ENCODE assay signal across 8 mouse cellular contexts in genomic region chr7:99467916-99468282, GRCm38 (mm10). TPM values are rescaled to one million over a fixed set of nuclear protein-coding genes. Genes with fewer than 3 reads are reported as not detected.
A peak's percentile ranks its signal among the peaks of the same experiment; 100 is the strongest.
DNase-seq lines count a peak whose midpoint lies in the region; ATAC-seq and TF ChIP-seq lines count a peak whose summit lies in the region.
"Had no signal": no experiment of that assay in that cellular context is flagged by ENCODE, and none has a peak within 500 bp of the region (broad histone marks: within the 10 kb centered on the region; RNA-seq: fewer than 3 reads in every experiment).

No protein-coding gene starts in this region.

- H3K4me2 ChIP-seq in embryonic facial prominence, embryonic 11.5 days (ENCODE audit: low read depth, low read length), result peak overlapping the region; percentile 87

- peak overlapping the region; percentile 46 for H3K4me3 ChIP-seq in thymus, adult 2 months (ENCODE audit: control insufficient read depth, insufficient read depth, low read length)
- H3K4me3 ChIP-seq in embryonic facial prominence, embryonic 11.5 days (ENCODE audit: low read depth, low read length), result peak overlapping the region; percentile 50
- H3K4me3 ChIP-seq in limb, embryonic 10.5 days, result peak overlapping the region; percentile 60
- H3K4me3 ChIP-seq in midbrain, embryonic 10.5 days, result peak overlapping the region; percentile 59

- TF ChIP-seq POLR2A in thymus, adult 2 months (IDR thresholded peaks at IDR 0.05; ENCODE audit: control insufficient read depth, extremely low read depth, insufficient read depth, low read length, poor library complexity), result no peak

- H3K36me3 ChIP-seq in thymus, adult 2 months (ENCODE audit: control insufficient read depth, insufficient read depth, low read length), result no peaks in the 10 kb centered on the region
- peaks cover 2% of the 10 kb centered on the region for H3K36me3 ChIP-seq in embryonic facial prominence, embryonic 11.5 days (replicated peaks; ENCODE audit: control insufficient read depth, insufficient read depth, low read depth, low read length)
- H3K36me3 ChIP-seq in limb, embryonic 10.5 days, result peaks cover 16% of the 10 kb centered on the region
- H3K36me3 ChIP-seq in midbrain, embryonic 10.5 days, result peaks cover 24% of the 10 kb centered on the region

- TF ChIP-seq CTCF in thymus, adult 2 months (IDR thresholded peaks at IDR 0.05; ENCODE audit: borderline replicate concordance, control insufficient read depth, extremely low read depth, insufficient read depth, low read length, poor library complexity), result no peak

- peak overlapping the region; percentile 75 for H3K9ac ChIP-seq in embryonic facial prominence, embryonic 11.5 days (replicated peaks; ENCODE audit: low read length)

- H3K27me3 ChIP-seq in thymus, adult 2 months (ENCODE audit: control insufficient read depth, insufficient read depth, low read length), result no peaks in the 10 kb centered on the region
- no peaks in the 10 kb centered on the region for H3K27me3 ChIP-seq in embryonic facial prominence, embryonic 11.5 days (ENCODE audit: control insufficient read depth, insufficient read depth, low read length)
- H3K27me3 ChIP-seq in limb, embryonic 10.5 days (ENCODE audit: low read depth, poor library complexity, severe bottlenecking), result peaks cover 28% of the 10 kb centered on the region
- peaks cover 56% of the 10 kb centered on the region for H3K27me3 ChIP-seq in midbrain, embryonic 10.5 days (ENCODE audit: low read depth, poor library complexity, severe bottlenecking)

- H3K27ac ChIP-seq in thymus, adult 2 months (ENCODE audit: control insufficient read depth, insufficient read depth, low read length), result no peak overlapping the region
- H3K27ac ChIP-seq in embryonic facial prominence, embryonic 11.5 days (replicated peaks; ENCODE audit: low read depth, low read length), result 0 out of 2 replicates have a peak overlapping the region, but pooled peaks have one; percentile 80
- peak overlapping the region; percentile 90 for H3K27ac ChIP-seq in limb, embryonic 10.5 days
- peak overlapping the region; percentile 84 for H3K27ac ChIP-seq in midbrain, embryonic 10.5 days (replicated peaks)

- ATAC-seq in embryonic facial prominence, embryonic 11.5 days (replicated peaks; ENCODE audit: insufficient number of reproducible peaks, low FRiP score, low TSS enrichment, low read depth), result no peak
- peak; percentile 50 to 52 for ATAC-seq in hematopoietic stem cell, adult 5-6 weeks (replicated peaks in 1 of 2; ENCODE audit: insufficient read depth in 1 of 2, low FRiP score in 2 of 2, low TSS enrichment in 1 of 2, low read depth in 1 of 2, poor library complexity in 2 of 2, severe bottlenecking in 2 of 2)

- H3K9me3 ChIP-seq in embryonic facial prominence, embryonic 11.5 days (replicated peaks; ENCODE audit: control insufficient read depth, low read length), result no peaks in the 10 kb centered on the region
- H3K9me3 ChIP-seq in limb, embryonic 10.5 days (replicated peaks), result no peaks in the 10 kb centered on the region
- H3K9me3 ChIP-seq in midbrain, embryonic 10.5 days (replicated peaks), result no peaks in the 10 kb centered on the region

- H3K4me1 ChIP-seq in thymus, adult 2 months (replicated peaks; ENCODE audit: control insufficient read depth, insufficient read depth, low read length), result peaks cover 24% of the 10 kb centered on the region
- H3K4me1 ChIP-seq in embryonic facial prominence, embryonic 11.5 days (ENCODE audit: control insufficient read depth, insufficient read depth, low read length), result peaks cover 6% of the 10 kb centered on the region
- peaks cover 25% of the 10 kb centered on the region for H3K4me1 ChIP-seq in limb, embryonic 10.5 days
- peaks cover 50% of the 10 kb centered on the region for H3K4me1 ChIP-seq in midbrain, embryonic 10.5 days

- 3% methylated on average over 11 of the region's 11 CpGs for WGBS in thymus, adult 2 months
- 25% methylated on average over 9 of the region's 11 CpGs for WGBS in embryonic facial prominence, embryonic 11.5 days
- 33% methylated on average over 8 of the region's 11 CpGs for WGBS in limb, embryonic 10.5 days
- WGBS in midbrain, embryonic 10.5 days, result 30% methylated on average over 11 of the region's 11 CpGs

- DNase-seq in thymus, adult 2 months, result no peak
- no peak for DNase-seq in thymus, adult 18-20 months
- DNase-seq in embryonic facial prominence, embryonic 11.5 days (ENCODE audit: low spot score), result no peak
- DNase-seq in limb, embryonic 10.5 days (ENCODE audit: low spot score), result no peak
- no peak for DNase-seq in midbrain, embryonic 10.5 days (ENCODE audit: low spot score)
- DNase-seq in thymus, postnatal 0 days (ENCODE audit: low spot score), result no peak

RNA-seq across cellular contexts. Expression of gene Klhl35, which starts 2.1 kb away (rescaled TPM):
- 1.0 and 1.5 TPM in 2 replicates for polyA plus RNA-seq in thymus, adult 2 months (2012; rRNA removed)
- polyA plus RNA-seq in embryonic facial prominence, embryonic 11.5 days (2014; fragmentation: Nextera tagmentation; extraction: Ambion mirVana), result 1.8 and 3.5 TPM in 2 replicates
- total RNA-seq in hematopoietic stem cell, adult 5-6 weeks (2017), result 3.4 TPM in 1 of 2 replicates, not detected in the other
- polyA plus RNA-seq in limb, embryonic 10.5 days (2016; fragmentation: Nextera tagmentation; extraction: Ambion mirVana), result 0.21 and 0.63 TPM in 2 replicates
- 2.9 and 10.0 TPM in 2 replicates for polyA plus RNA-seq in midbrain, embryonic 10.5 days (2016; fragmentation: Nextera tagmentation; extraction: Ambion mirVana)
- 0.90 and 1.1 TPM in 2 replicates for polyA plus RNA-seq in thymus, postnatal 0 days (2015; fragmentation: Nextera tagmentation; extraction: Ambion mirVana)
- total RNA-seq: neutrophil, adult 5-6 weeks had no signal

RNA-seq across cellular contexts. Expression of gene Rps3, which starts 15.6 kb away (rescaled TPM):
- polyA plus RNA-seq in thymus, adult 2 months (2012; rRNA removed), result 483 and 566 TPM in 2 replicates
- 821 and 869 TPM in 2 replicates for polyA plus RNA-seq in embryonic facial prominence, embryonic 11.5 days (2014; fragmentation: Nextera tagmentation; extraction: Ambion mirVana)
- total RNA-seq in hematopoietic stem cell, adult 5-6 weeks (2017), result 2,540 and 2,778 TPM in 2 replicates
- 745 and 824 TPM in 2 replicates for polyA plus RNA-seq in limb, embryonic 10.5 days (2016; fragmentation: Nextera tagmentation; extraction: Ambion mirVana)
- 681 and 788 TPM in 2 replicates for polyA plus RNA-seq in midbrain, embryonic 10.5 days (2016; fragmentation: Nextera tagmentation; extraction: Ambion mirVana)
- 1,054 and 1,103 TPM in 2 replicates for polyA plus RNA-seq in thymus, postnatal 0 days (2015; fragmentation: Nextera tagmentation; extraction: Ambion mirVana)
